Mouse (Mus musculus) adrenal gland, adult 18-20 months (tissue): ENCODE measurements around the gene Kcnab3. TPM values are rescaled to one million over a fixed set of nuclear protein-coding genes. Genes with fewer than 3 reads are reported as not detected.

Source experiments
- DNase-seq, 2 experiments: peaks; one replicate each; pipeline ENCODE4 v3.0.0; 2021 to 2022; ENCODE audit warnings: low spot score in 2 of 2
- total RNA-seq, 2 experiments: library from RNA; stranded (reverse); gene quantifications; 1 replicate in 1 of 2; 2 replicates in 1 of 2; pipeline ENCODE4 v1.2.3; 2021

Gene Kcnab3
- total RNA-seq, 2 experiments from 2014 or later: 6.8 to 8.8 TPM

DNA sequence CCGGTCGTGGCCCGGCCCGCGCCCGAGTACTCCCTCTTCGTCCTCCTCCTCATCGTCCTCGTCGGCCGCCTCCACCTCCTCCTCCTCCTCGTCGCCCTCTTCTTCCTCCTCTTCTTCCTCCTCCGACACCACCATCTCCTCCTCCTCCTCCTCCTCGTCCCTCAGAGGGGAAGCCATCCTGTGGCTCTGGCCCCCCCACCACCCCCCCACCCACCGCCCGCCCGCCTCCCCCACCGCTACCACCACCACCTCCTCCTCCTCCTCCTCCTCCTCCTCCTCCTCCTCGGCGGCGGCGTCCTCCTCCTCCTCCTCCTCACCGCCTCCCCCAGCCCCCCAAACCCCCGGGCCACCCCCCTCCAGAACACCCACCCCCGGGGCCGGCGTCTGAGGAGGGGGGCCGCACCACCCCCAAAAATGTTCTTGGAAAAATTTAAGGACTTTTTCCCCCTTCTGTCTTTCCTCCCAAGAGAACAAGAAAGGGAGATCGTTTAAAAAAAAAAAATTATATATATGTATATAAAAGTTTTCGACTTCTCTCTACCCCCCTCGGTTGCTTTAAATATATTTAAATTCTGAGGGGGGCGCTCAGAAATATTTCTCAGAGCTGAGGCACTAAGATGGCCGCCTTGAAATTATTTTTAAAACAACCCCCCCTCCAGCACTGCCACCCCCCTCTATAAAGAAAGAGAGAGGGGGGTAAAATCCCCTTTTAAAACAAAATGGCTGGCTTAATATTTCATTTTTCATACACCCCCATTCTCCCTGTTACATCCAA, 43.3 kb downstream of the Kcnab3 start, which contains the start of gene Chd3:
Chd3 (minus strand) TSS at position 192 of the 775 bp plus-strand sequence.
- no peak for DNase-seq

DNA sequence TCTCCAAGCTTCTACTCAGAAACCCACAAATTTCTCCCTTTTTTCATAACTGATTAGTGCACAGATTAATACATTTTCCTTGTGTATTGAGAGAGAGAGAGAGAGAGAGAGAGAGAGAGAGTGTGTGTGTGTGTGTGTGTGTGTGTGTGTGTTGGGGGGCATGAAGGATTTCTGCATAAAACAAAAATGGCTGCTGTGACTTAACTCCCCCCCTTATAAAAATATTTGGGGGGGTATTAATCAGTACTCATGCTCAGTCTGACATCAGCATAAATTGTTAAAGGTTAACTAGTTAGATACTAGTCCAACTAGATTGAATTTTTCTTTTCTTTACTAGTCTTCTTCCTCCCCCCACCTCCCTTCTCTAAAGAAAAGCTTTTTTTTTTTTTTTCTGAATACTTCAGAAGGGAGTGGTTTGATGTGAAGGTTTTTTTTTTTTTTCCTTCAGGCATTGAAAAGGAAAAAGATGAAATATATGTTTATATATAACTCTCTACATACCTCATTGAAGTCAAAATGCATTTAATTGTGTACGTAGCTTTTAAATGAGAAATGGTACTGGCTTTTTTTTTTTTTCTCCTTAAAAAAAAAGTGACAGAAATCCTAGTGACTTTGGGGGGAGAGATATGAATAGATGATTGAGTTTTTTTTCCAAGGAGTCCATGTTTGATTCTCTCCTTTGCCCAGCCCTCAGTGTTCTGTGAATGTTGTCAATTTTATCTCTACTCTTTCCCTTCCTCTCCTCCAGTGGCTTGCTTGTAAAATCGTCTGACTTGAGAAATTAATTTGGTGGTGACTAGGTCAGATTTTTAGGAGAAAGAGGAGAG, 44.1 kb downstream of the Kcnab3 start:
- no peak for DNase-seq

- DNase-seq: no peak
These were observed 44.8 kb downstream of the Kcnab3 start for GRCm38 (mm10) chr11:69370817-69371215.

- DNase-seq: no peak
These were observed 45.5 kb downstream of the Kcnab3 start for GRCm38 (mm10) chr11:69371601-69372000.

DNA sequence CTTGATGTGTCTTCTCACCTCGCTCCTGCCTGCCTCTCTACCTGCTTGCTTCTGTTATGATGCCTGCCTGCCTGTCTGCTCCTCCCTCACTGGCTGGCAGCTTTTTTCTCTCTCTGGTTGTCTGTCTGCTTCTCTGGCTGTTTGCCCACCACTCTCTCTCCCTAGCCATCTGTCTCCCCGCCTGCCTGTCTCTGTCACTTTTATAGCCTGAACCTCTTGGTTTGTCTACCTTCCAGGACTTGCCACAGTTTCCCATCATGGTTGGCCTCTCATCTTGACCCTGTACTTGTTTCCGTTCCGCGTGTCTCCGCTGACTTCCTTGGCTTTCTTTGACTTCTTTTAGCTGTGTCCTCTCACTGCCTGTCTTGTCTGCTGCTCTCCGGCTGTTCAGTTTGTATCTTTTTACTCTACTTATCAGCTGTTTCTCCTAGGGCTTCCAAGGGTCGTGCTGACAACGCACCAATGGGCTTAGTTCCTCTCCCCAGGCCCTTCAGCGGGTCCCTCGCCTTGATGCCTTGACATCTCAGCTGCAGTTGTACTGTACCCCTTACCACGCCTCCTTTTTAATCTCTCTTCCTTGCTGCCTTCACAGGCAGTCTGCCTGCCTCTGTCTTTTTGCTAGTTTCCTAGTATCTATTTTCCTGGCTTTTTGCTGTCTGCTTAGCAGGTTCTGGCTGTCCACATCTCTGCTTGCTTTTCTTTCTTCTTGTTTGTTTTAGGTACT, 46.2 kb downstream of the Kcnab3 start:
- no peak for DNase-seq

GRCm38 (mm10) chr11:69372780-69373170, 46.7 kb downstream of the Kcnab3 start:
- no peak for DNase-seq

DNA sequence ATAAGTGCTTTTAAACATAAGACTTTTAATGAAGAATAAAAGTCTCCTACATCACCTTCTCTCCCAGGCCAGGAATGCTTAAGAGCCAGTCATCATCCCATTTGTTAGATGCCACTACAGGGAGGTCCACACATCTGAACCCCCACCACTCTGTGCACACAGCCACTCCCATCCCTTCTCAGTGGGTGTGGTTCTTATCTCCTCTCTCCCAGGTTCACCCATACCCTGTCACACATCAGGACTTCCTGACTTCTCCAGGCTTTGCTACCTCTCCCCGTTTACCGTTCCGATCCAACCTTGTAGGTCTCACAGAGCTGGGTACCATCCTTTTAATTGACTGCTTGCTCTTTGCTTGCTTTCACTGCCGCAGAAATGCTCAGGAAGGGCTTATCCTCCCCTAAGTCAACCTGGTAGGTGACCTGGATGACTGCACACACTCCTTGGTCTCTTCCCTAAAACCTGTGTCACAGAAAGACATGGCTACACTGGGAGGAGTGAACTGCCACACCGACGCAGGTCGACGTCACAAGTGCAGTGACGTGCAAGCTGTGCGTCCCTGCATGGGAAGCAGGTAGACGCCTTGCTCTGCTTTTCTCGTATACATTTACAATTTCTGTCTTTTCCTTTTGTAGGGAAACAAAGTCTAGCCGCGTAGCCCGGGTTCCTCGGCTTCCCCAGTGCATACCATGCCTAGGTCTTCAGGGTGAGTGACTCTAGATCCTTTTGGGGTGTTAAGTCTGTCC, 47.3 kb downstream of the Kcnab3 start:
- DNase-seq: no peak

GRCm38 (mm10) chr11:69375646-69376045, 49.6 kb downstream of the Kcnab3 start:
- no peak for DNase-seq

DNA sequence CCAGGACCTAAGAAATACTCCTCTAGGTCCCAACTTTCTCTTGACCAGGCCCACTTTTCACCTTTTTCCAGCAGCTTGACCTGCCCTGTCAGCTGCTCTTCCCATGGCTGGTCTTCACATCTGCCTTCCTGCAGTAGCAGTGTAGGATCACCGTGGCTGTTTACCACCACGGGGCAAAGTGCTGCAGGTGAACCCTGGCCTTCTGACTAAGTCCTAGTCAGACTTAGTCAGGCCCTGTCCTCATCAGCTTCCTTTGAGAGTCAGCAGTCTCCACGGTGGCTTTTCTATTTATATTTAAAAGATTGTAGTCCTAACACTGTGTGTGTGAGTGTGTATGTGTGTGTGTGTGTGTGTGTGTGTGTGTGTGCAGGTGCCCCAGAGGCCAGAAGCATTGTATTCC, 51.7 kb downstream of the Kcnab3 start:
- DNase-seq: no peak

DNA sequence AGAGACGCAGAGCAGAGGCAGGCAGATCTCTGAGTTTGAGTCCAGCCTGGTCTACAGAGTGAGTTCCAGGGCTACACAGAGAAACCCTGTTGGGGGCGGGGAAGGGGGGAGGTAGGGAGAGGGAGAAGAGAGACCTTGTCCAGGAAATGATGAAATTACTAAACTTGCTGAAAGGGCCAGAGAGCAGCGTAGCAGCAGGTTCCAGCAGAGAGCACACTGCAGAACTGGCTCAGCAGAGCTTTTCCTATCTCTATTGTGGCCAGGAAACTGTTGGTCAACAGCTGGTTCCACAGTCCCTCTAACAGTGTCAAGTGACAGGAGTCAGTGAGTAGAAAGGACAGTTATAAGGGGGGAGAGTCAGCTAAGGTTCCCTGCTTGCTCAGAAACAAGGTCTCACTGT, 53.5 kb downstream of the Kcnab3 start:
- no peak for DNase-seq

- no peak for DNase-seq
These were observed 55.3 kb downstream of the Kcnab3 start for GRCm38 (mm10) chr11:69381356-69381755.

Other genes starting within 250 kb of the Kcnab3 start
- gene Vamp2, start 237.8 kb upstream of the Kcnab3 start, total RNA-seq: 100 to 1,000 TPM; 106 to 137 TPM
- gene Per1, start 231.0 kb upstream of the Kcnab3 start, total RNA-seq: 10 to 100 TPM; 66.6 to 77.7 TPM
- under 1 TPM in 1 of 2 experiments, not detected in 1; 0.26 TPM for gene Hes7, start 205.9 kb upstream of the Kcnab3 start, total RNA-seq
- gene 9130213A22Rik, start 203.7 kb upstream of the Kcnab3 start, total RNA-seq: under 1 TPM; 0.43 to 0.61 TPM
- 1 to 10 TPM; 1.1 to 1.6 TPM for gene Aloxe3, start 200.4 kb upstream of the Kcnab3 start, total RNA-seq
- gene Alox12b, start 169.3 kb upstream of the Kcnab3 start, total RNA-seq: not detected
- gene Alox8, start 128.4 kb upstream of the Kcnab3 start, total RNA-seq: not detected
- gene Gucy2e, start 89.2 kb upstream of the Kcnab3 start, total RNA-seq: under 1 TPM in 1 of 2 experiments, not detected in 1; 0.07 TPM
- gene Cntrob, start 2.5 kb upstream of the Kcnab3 start, total RNA-seq: 1 to 10 TPM; 3.6 to 4.1 TPM
- gene Trappc1, start 2.3 kb upstream of the Kcnab3 start, total RNA-seq: 10 to 100 TPM; 57.8 to 60.1 TPM
- 1 to 10 TPM; 5.2 to 5.5 TPM for gene Rnf227, start 14.2 kb downstream of the Kcnab3 start, total RNA-seq
- 100 to 1,000 TPM in 1 of 2 experiments, 10 to 100 TPM in 1; 87.6 to 109 TPM for gene Chd3, start 43.1 kb downstream of the Kcnab3 start, total RNA-seq
- gene Naa38, start 69.2 kb downstream of the Kcnab3 start, total RNA-seq: 100 to 1,000 TPM; 139 to 162 TPM
- gene Cyb5d1, start 69.4 kb downstream of the Kcnab3 start, total RNA-seq: 10 to 100 TPM; 41.3 to 50.2 TPM
- gene Tmem88, start 72.0 kb downstream of the Kcnab3 start, total RNA-seq: 1 to 10 TPM; 7.9 to 8.8 TPM
- 10 to 100 TPM; 32.7 to 34.8 TPM for gene Kdm6b, start 87.4 kb downstream of the Kcnab3 start, total RNA-seq
- under 1 TPM; 0.13 TPM for gene Dnah2, start 222.9 kb downstream of the Kcnab3 start, total RNA-seq
- gene Efnb3, start 233.9 kb downstream of the Kcnab3 start, total RNA-seq: under 1 TPM; 0.74 to 0.76 TPM